Mouse (Mus musculus): ENCODE results near the gene Selenop. TPM values are rescaled to one million over a fixed set of nuclear protein-coding genes. Genes with fewer than 3 reads are reported as not detected.

Selenop gene
- polyA plus RNA-seq, 1 experiment from 2014 or later, result 148 TPM

GRCm38 (mm10) chr15:3264293-3264692 is 4.1 kb upstream of the Selenop start:
- H3K9ac ChIP-seq (ENCODE audit: low read length), result no peak overlapping the region
- WGBS, result 82% methylated on average over 4 of the region's 4 CpGs
- H3K27me3 ChIP-seq (ENCODE audit: control insufficient read depth, insufficient read depth, low read depth, low read length), result no peaks in the 10 kb centered on the region
- no peak overlapping the region for H3K4me3 ChIP-seq (ENCODE audit: low read length)
- no peak overlapping the region for H3K27ac ChIP-seq (ENCODE audit: low read length)
- H3K4me1 ChIP-seq (replicated peaks; ENCODE audit: control insufficient read depth, insufficient read depth, low read length), result 0 out of 2 replicates have a peak, but pooled peaks cover 4% of the 10 kb centered on the region
- H3K36me3 ChIP-seq (ENCODE audit: control insufficient read depth, insufficient read depth, low read length), result no peaks in the 10 kb centered on the region
- no peaks in the 10 kb centered on the region for H3K9me3 ChIP-seq (ENCODE audit: control insufficient read depth, low read length)
- H3K4me2 ChIP-seq (ENCODE audit: low read depth, low read length), result no peak overlapping the region
- no peak for ATAC-seq (ENCODE audit: low read depth)

DNA sequence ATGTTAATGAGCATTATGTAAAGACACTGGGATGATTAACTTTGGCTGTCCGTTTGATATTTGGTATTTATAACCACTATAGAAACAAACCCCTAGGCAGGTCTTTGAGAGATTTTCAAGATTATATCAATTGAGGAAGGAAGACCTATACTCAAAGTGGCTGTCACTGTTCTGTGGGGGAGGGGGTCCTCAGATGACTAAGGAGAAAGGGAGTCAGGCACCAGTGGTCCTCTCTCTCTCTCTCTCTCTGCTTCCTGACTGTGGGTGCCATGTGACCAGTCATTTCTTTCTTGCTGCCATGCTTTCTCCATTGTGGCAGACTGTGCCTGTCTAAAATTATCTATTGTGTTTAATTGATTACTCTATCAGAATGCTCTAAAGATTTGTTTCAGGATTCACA is 3.5 kb upstream of the Selenop start:
- Histone ChIP-seq H3K27ac (ENCODE audit: low read length) (no peak overlapping the region), H3K4me1 (replicated peaks; ENCODE audit: control insufficient read depth, insufficient read depth, low read length) (peaks cover 7% of the 10 kb centered on the region), H3K9me3 (ENCODE audit: control insufficient read depth, low read length) (no peaks in the 10 kb centered on the region), H3K36me3 (ENCODE audit: control insufficient read depth, insufficient read depth, low read length) (no peaks in the 10 kb centered on the region), H3K4me2 (ENCODE audit: low read depth, low read length) (no peak overlapping the region), H3K27me3 (ENCODE audit: control insufficient read depth, insufficient read depth, low read depth, low read length) (no peaks in the 10 kb centered on the region), H3K9ac (ENCODE audit: low read length) (no peak overlapping the region), H3K4me3 (ENCODE audit: low read length) (no peak overlapping the region)
- ATAC-seq (ENCODE audit: low read depth), result no peak
- 84% methylated on average over 1 of the region's 1 CpGs for WGBS

GRCm38 (mm10) chr15:3269496-3269895 is 1.1 kb downstream of the Selenop start:
- H3K9ac ChIP-seq (ENCODE audit: low read length), result no peak overlapping the region
- no peaks in the 10 kb centered on the region for H3K36me3 ChIP-seq (ENCODE audit: control insufficient read depth, insufficient read depth, low read length)
- WGBS, result 56% methylated on average over 4 of the region's 4 CpGs
- H3K4me1 ChIP-seq (replicated peaks; ENCODE audit: control insufficient read depth, insufficient read depth, low read length), result peaks cover 13% of the 10 kb centered on the region
- no peaks in the 10 kb centered on the region for H3K9me3 ChIP-seq (ENCODE audit: control insufficient read depth, low read length)
- peak; percentile 11; the same call in 1 of the 2 replicates for ATAC-seq (ENCODE audit: low read depth)
- H3K27ac ChIP-seq (ENCODE audit: low read length), result no peak overlapping the region
- no peaks in the 10 kb centered on the region for H3K27me3 ChIP-seq (ENCODE audit: control insufficient read depth, insufficient read depth, low read depth, low read length)
- H3K4me3 ChIP-seq (ENCODE audit: low read length), result no peak overlapping the region
- no peak overlapping the region for H3K4me2 ChIP-seq (ENCODE audit: low read depth, low read length)

DNA sequence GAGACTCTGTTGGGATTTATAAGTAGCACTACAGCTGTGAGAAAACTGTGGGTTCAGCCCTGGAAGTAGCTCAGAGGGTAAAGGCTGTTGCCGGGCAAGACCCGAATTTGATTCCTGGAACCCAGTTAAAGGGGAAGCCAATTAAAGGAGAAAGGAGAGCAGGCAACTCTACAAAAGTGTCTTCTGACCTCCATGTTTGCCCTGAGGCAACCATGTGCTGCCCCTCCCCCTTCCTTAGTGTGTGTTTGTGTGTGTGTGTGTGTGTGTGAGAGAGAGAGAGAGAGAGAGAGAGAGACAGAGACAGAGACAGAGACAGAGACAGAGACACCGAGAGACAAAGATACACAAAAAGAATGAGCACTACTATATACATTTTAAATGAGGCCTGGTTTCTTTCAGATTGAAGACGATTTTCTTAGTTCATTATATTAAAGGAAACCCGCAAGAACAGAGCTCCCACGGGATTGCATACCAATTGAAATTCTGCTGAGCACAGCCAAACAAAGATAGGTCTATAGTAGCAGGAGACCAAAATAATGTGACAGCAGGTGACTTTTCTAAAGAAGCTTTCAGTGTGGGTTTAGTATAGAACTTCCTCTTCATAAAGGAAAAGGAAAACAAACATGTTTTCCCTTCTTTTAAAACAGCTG is 1.8 kb downstream of the Selenop start:
- WGBS, result 33% methylated on average over 6 of the region's 6 CpGs
- H3K36me3 ChIP-seq (ENCODE audit: control insufficient read depth, insufficient read depth, low read length), result peaks cover 2% of the 10 kb centered on the region; the same call in 1 of the 2 replicates
- H3K4me1 ChIP-seq (replicated peaks; ENCODE audit: control insufficient read depth, insufficient read depth, low read length), result peaks cover 13% of the 10 kb centered on the region
- ATAC-seq (ENCODE audit: low read depth), result peak; percentile 23
- H3K4me3 ChIP-seq (ENCODE audit: low read length), result peak overlapping the region; percentile 50
- H3K27ac ChIP-seq (ENCODE audit: low read length), result peak overlapping the region; percentile 89
- H3K4me2 ChIP-seq (ENCODE audit: low read depth, low read length), result peak overlapping the region; percentile 52
- no peaks in the 10 kb centered on the region for H3K9me3 ChIP-seq (ENCODE audit: control insufficient read depth, low read length)
- 0 out of 2 replicates have a peak overlapping the region, but pooled peaks have one; percentile 7 for H3K9ac ChIP-seq (ENCODE audit: low read length)
- no peaks in the 10 kb centered on the region for H3K27me3 ChIP-seq (ENCODE audit: control insufficient read depth, insufficient read depth, low read depth, low read length)

DNA sequence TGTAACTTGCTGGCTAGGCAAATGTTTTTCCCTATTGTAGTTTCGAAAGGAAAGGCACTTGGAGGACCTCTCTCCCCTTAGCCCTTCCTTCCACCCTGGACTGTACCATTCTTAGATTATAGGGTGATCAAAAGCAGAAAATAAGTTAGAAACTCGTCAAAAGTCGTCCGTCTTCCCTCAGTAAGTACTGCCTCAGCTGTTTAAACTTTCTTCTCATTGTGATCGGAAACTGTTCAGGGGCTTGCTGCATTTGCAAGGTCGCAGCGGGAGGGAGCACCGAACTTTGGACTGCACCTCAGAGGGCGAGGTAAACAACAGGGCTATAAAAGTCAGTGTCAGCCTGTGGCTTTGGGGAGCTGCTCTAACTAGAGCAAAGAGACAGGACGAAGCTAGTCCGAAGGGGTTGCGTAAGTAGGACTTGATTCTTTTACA is 2.3 kb downstream of the Selenop start:
- ATAC-seq (ENCODE audit: low read depth), result peak; percentile 92

DNA sequence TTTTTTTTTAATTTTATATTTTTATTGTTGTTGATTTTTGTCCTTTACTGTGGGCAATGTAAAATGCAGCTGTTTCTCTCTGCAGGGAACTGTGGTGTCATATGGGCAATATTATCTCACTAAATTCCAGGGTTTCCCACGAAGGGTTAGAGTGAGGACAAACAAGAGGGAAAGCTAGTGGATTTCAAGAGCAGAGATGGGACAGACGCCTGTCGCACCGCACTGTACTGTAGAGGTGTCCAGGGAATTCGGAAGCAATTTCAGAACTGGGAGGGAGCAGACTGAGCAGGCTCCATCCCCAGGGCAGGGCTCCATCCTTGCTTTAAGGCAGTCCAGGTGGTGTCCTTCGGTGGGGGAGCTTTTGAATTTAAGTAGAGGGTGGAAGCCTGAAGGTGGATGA is 2.9 kb downstream of the Selenop start:
- H3K9ac ChIP-seq (ENCODE audit: low read length), result peak overlapping the region; percentile 59
- peak overlapping the region; percentile 50 for H3K4me3 ChIP-seq (ENCODE audit: low read length)
- 28% methylated on average over 6 of the region's 6 CpGs for WGBS
- peaks cover 12% of the 10 kb centered on the region for H3K4me1 ChIP-seq (replicated peaks; ENCODE audit: control insufficient read depth, insufficient read depth, low read length)
- H3K9me3 ChIP-seq (ENCODE audit: control insufficient read depth, low read length), result no peaks in the 10 kb centered on the region
- ATAC-seq (ENCODE audit: low read depth), result peak; percentile 39
- H3K4me2 ChIP-seq (ENCODE audit: low read depth, low read length), result peak overlapping the region; percentile 52
- H3K27ac ChIP-seq (ENCODE audit: low read length), result no peak overlapping the region; the same call in 1 of the 2 replicates
- peaks cover 2% of the 10 kb centered on the region; the same call in 1 of the 2 replicates for H3K36me3 ChIP-seq (ENCODE audit: control insufficient read depth, insufficient read depth, low read length)
- no peaks in the 10 kb centered on the region for H3K27me3 ChIP-seq (ENCODE audit: control insufficient read depth, insufficient read depth, low read depth, low read length)

More for the DNA sequence above, 2.3 kb downstream of the Selenop start:
- H3K9ac ChIP-seq (ENCODE audit: low read length), result peak overlapping the region; percentile 63
- H3K4me2 ChIP-seq (ENCODE audit: low read depth, low read length), result peak overlapping the region; percentile 52
- no peaks in the 10 kb centered on the region for H3K9me3 ChIP-seq (ENCODE audit: control insufficient read depth, low read length)
- peak overlapping the region; percentile 89 for H3K27ac ChIP-seq (ENCODE audit: low read length)
- 1% methylated on average over 12 of the region's 12 CpGs for WGBS
- H3K4me1 ChIP-seq (replicated peaks; ENCODE audit: control insufficient read depth, insufficient read depth, low read length), result peaks cover 13% of the 10 kb centered on the region
- H3K36me3 ChIP-seq (ENCODE audit: control insufficient read depth, insufficient read depth, low read length), result peaks cover 2% of the 10 kb centered on the region; the same call in 1 of the 2 replicates
- peak overlapping the region; percentile 50 for H3K4me3 ChIP-seq (ENCODE audit: low read length)
- H3K27me3 ChIP-seq (ENCODE audit: control insufficient read depth, insufficient read depth, low read depth, low read length), result no peaks in the 10 kb centered on the region

DNA sequence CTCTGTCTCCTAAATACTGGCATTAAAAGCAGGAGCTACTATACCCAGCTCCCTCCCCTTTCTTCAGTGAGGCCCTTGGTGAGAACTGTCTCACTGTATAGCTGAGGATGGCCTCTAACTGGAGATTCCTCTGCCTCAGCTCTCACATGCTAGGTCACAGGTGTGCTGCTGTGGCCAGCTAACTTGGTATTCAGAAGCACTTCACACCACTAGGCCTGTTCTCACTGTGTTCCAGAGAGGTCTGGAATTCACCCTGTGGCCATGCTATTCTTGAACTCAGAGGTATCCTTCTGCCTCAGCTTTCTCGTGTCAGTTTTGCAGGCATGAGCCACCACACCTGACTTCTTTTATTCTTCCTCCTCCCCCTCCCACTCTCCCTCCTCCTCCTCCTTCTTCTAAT is 4.8 kb downstream of the Selenop start:
- Histone ChIP-seq H3K4me3 (ENCODE audit: low read length) (no peak overlapping the region), H3K4me1 (replicated peaks; ENCODE audit: control insufficient read depth, insufficient read depth, low read length) (peaks cover 11% of the 10 kb centered on the region), H3K4me2 (ENCODE audit: low read depth, low read length) (no peak overlapping the region), H3K36me3 (ENCODE audit: control insufficient read depth, insufficient read depth, low read length) (peaks cover 11% of the 10 kb centered on the region), H3K27ac (ENCODE audit: low read length) (no peak overlapping the region), H3K9me3 (ENCODE audit: control insufficient read depth, low read length) (no peaks in the 10 kb centered on the region), H3K27me3 (ENCODE audit: control insufficient read depth, insufficient read depth, low read depth, low read length) (no peaks in the 10 kb centered on the region), H3K9ac (ENCODE audit: low read length) (no peak overlapping the region)
- WGBS, result 70% methylated on average over 1 of the region's 1 CpGs
- ATAC-seq (ENCODE audit: low read depth), result no peak

DNA sequence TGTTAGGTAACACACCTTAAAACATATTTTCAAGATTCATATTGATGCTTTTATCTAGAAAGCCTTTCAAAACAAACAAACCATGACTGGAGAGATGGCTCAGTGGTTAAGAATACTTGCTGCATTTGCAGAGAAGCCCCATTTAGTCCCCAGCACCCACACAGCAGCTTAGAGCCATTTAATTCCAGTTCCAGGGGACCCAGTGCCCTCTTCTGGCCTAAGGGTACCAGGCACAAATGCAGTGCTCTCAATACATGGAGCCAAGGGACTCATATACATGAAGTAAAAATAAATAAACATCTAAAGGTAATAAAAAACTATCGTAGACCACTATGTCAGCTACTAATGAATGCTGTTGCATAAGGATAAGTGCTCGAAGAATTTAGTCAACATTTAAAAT is 9.0 kb downstream of the Selenop start:
- Histone ChIP-seq H3K27ac (ENCODE audit: low read length) (no peak overlapping the region), H3K4me3 (ENCODE audit: low read length) (no peak overlapping the region), H3K9me3 (ENCODE audit: control insufficient read depth, low read length) (no peaks in the 10 kb centered on the region), H3K9ac (ENCODE audit: low read length) (no peak overlapping the region), H3K27me3 (ENCODE audit: control insufficient read depth, insufficient read depth, low read depth, low read length) (no peaks in the 10 kb centered on the region), H3K4me1 (replicated peaks; ENCODE audit: control insufficient read depth, insufficient read depth, low read length) (no peaks in the 10 kb centered on the region), H3K4me2 (ENCODE audit: low read depth, low read length) (no peak overlapping the region), H3K36me3 (ENCODE audit: control insufficient read depth, insufficient read depth, low read length) (peaks cover 16% of the 10 kb centered on the region)
- WGBS, result 90% methylated on average over 2 of the region's 2 CpGs
- no peak for ATAC-seq (ENCODE audit: low read depth)

- H3K27ac ChIP-seq (ENCODE audit: low read length), result no peak overlapping the region
- H3K4me1 ChIP-seq (replicated peaks; ENCODE audit: control insufficient read depth, insufficient read depth, low read length), result no peaks in the 10 kb centered on the region
- H3K36me3 ChIP-seq (ENCODE audit: control insufficient read depth, insufficient read depth, low read length), result peaks cover 16% of the 10 kb centered on the region
- WGBS, result 67% methylated on average over 7 of the region's 7 CpGs
- no peak for ATAC-seq (ENCODE audit: low read depth)
- no peaks in the 10 kb centered on the region for H3K27me3 ChIP-seq (ENCODE audit: control insufficient read depth, insufficient read depth, low read depth, low read length)
- no peak overlapping the region for H3K9ac ChIP-seq (ENCODE audit: low read length)
- no peaks in the 10 kb centered on the region for H3K9me3 ChIP-seq (ENCODE audit: control insufficient read depth, low read length)
- no peak overlapping the region for H3K4me3 ChIP-seq (ENCODE audit: low read length)
- no peak overlapping the region for H3K4me2 ChIP-seq (ENCODE audit: low read depth, low read length)
Observed at GRCm38 (mm10) chr15:3279242-3279641, 10.9 kb downstream of the Selenop start.
